In the genomic region with DNA sequence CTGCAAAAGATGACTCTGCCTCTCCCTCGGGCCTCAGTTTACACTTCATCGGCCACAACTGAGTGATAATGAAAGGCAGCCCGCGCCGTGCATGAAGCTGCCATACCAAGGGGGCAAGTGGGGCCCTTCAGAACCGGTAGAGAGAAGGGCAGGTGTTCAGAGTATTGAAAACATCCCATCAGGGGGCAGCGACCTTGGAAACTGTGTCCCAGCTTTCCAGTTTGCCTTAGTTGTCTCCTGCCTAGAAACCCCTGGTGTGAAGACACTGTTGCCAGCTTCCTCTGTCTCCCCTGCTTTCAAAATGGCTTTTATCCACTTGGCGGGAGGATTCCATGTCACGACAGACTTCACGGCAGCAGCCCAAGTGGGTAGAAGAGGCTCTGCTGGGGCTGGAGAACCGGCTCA, we compare ENCODE assay signal across 9 mouse cellular contexts. TPM values are rescaled to one million over a fixed set of nuclear protein-coding genes. Genes with fewer than 3 reads are reported as not detected.
A peak's percentile ranks its signal among the peaks of the same experiment; 100 is the strongest.
DNase-seq lines count a peak whose midpoint lies in the region; ATAC-seq and TF ChIP-seq lines count a peak whose summit lies in the region.
"Had no signal": no experiment of that assay in that cellular context is flagged by ENCODE, and none has a peak within 500 bp of the region (broad histone marks: within the 10 kb centered on the region; RNA-seq: fewer than 3 reads in every experiment).

No protein-coding gene starts in this region.

- H3K27me3 ChIP-seq in hindbrain, embryonic 12.5 days: peaks cover 9% of the 10 kb centered on the region; the same call in 1 of the 2 replicates

- H3K4me2 ChIP-seq in hindbrain, embryonic 12.5 days (replicated peaks): peak overlapping the region; percentile 39

- no peak overlapping the region for H3K9ac ChIP-seq in hindbrain, embryonic 12.5 days

- no peak for DNase-seq in layer of hippocampus, adult 2 months (ENCODE audit: low spot score in 2 of 2)
- no peak for DNase-seq in layer of hippocampus, adult 11-12 months (ENCODE audit: low spot score)
- DNase-seq in cerebellum, adult 9-10 months: peak; percentile 75
- DNase-seq in neural tube, embryonic 10.5 days (ENCODE audit: extremely low spot score, low spot score): peak; percentile 16
- no peak for DNase-seq in thymus, postnatal 25 days
- no peak for DNase-seq in kidney, postnatal 25 days

- peaks cover 8% of the 10 kb centered on the region for H3K4me1 ChIP-seq in hindbrain, embryonic 12.5 days

- no peaks in the 10 kb centered on the region for H3K36me3 ChIP-seq in hindbrain, embryonic 12.5 days

- H3K9me3 ChIP-seq in hindbrain, embryonic 12.5 days (replicated peaks): peaks cover 8% of the 10 kb centered on the region; the same call in 1 of the 2 replicates

- peak overlapping the region; percentile 20; the same call in 1 of the 2 replicates for H3K4me3 ChIP-seq in layer of hippocampus, adult 2 months
- no peak overlapping the region for H3K4me3 ChIP-seq in hindbrain, embryonic 12.5 days

- 6% methylated on average over 11 of the region's 11 CpGs for WGBS in hindbrain, embryonic 12.5 days

- peak overlapping the region; percentile 52; the same call in 1 of the 2 replicates for H3K27ac ChIP-seq in layer of hippocampus, adult 2 months
- H3K27ac ChIP-seq in hindbrain, embryonic 12.5 days: no peak overlapping the region

- TF ChIP-seq CTCF in layer of hippocampus, adult 2 months (conservative IDR thresholded peaks at IDR 0.05): no peak

- no peak for ATAC-seq in hindbrain, embryonic 12.5 days (ENCODE audit: low FRiP score)
- ATAC-seq in granulocyte monocyte progenitor cell, adult 5-6 weeks (replicated peaks; ENCODE audit: poor library complexity, severe bottlenecking): no peak

RNA-seq across cellular contexts. Expression of a gene that starts 31.2 kb away (rescaled TPM):
- total RNA-seq in layer of hippocampus, adult 2 months (2021): 10 to 100 TPM; 73.4 to 77.5 TPM
- polyA plus RNA-seq in hindbrain, embryonic 12.5 days (2016; fragmentation: Nextera tagmentation; extraction: Ambion mirVana): 12.7 and 14.2 TPM in 2 replicates
- total RNA-seq in granulocyte monocyte progenitor cell, adult 5-6 weeks (2014; fragmentation: Nextera tagmentation): not detected in 2 replicates
- total RNA-seq in granulocyte monocyte progenitor cell, adult 5-6 weeks (2017): not detected in 2 replicates

RNA-seq across cellular contexts. Expression of a gene that starts 53.6 kb away (rescaled TPM):
- total RNA-seq in layer of hippocampus, adult 2 months (2021): 1 to 10 TPM; 1.5 to 1.7 TPM
- 0.08 and 0.31 TPM in 2 replicates for polyA plus RNA-seq in hindbrain, embryonic 12.5 days (2016; fragmentation: Nextera tagmentation; extraction: Ambion mirVana)
- total RNA-seq in granulocyte monocyte progenitor cell, adult 5-6 weeks (2014; fragmentation: Nextera tagmentation): not detected in 2 replicates
- not detected in 2 replicates for total RNA-seq in granulocyte monocyte progenitor cell, adult 5-6 weeks (2017)
- total RNA-seq: neutrophil, adult 5-6 weeks had no signal

Comparison
In these comparisons a context has a peak if more than half of its experiments do, and no peak if none do; other contexts are left out.
1. DNase-seq: peak in cerebellum, adult 9-10 months (single experiment) and neural tube, embryonic 10.5 days (single experiment); none in layer of hippocampus, adult 2 months (0 of 2), layer of hippocampus, adult 11-12 months (single experiment), thymus, postnatal 25 days (single experiment) and kidney, postnatal 25 days (0 of 2).
2. RNA of a gene that starts 31.2 kb away (total RNA-seq): 73.4 to 77.5 TPM in layer of hippocampus, adult 2 months; not detected in granulocyte monocyte progenitor cell, adult 5-6 weeks; every median in the first group is over 10 times any median in the second.